Mouse (Mus musculus): ENCODE data around the gene Svbp. TPM values are rescaled to one million over a fixed set of nuclear protein-coding genes. Genes with fewer than 3 reads are reported as not detected.

Svbp gene
- polyA plus RNA-seq, 1 experiment from 2014 or later, result 99.9 TPM

- ATAC-seq, result peak; percentile 41
- H3K27ac ChIP-seq (ENCODE audit: low read length), result no peak overlapping the region
Observed at GRCm38 (mm10) chr4:119223696-119224095, 28.6 kb downstream of the Svbp start.

GRCm38 (mm10) chr4:119224534-119224933, 29.4 kb downstream of the Svbp start:
- DNase-seq (ENCODE audit: low spot score) (no peak), ATAC-seq (no peak)
- no peak overlapping the region for H3K4me3 ChIP-seq (ENCODE audit: low read depth, low read length)
- TF ChIP-seq CTCF (IDR thresholded peaks at IDR 0.05) (no peak), EP300 (IDR thresholded peaks at IDR 0.05) (no peak)
- no peaks in the 10 kb centered on the region for H3K4me1 ChIP-seq (ENCODE audit: insufficient read depth, low read depth, low read length)
- no peak overlapping the region for H3K9ac ChIP-seq (replicated peaks; ENCODE audit: low read depth)
- no peaks in the 10 kb centered on the region for H3K27me3 ChIP-seq (replicated peaks; ENCODE audit: insufficient read depth, low read length)
- H3K36me3 ChIP-seq (ENCODE audit: insufficient read depth, low read length), result peaks cover 29% of the 10 kb centered on the region
- H3K4me2 ChIP-seq (replicated peaks; ENCODE audit: low read depth, low read length), result no peak overlapping the region
- no peaks in the 10 kb centered on the region for H3K9me3 ChIP-seq (ENCODE audit: low read length)
- 92% methylated on average over 3 of the region's 3 CpGs for WGBS
- H3K27ac ChIP-seq (ENCODE audit: low read length), result no peak overlapping the region

More at GRCm38 (mm10) chr4:119223696-119224095, 28.6 kb downstream of the Svbp start:
- peak; percentile 57 for DNase-seq (ENCODE audit: low spot score)
- WGBS, result 77% methylated on average over 1 of the region's 1 CpGs
- Histone ChIP-seq H3K27me3 (replicated peaks; ENCODE audit: insufficient read depth, low read length) (no peaks in the 10 kb centered on the region), H3K9ac (replicated peaks; ENCODE audit: low read depth) (no peak overlapping the region), H3K9me3 (ENCODE audit: low read length) (no peaks in the 10 kb centered on the region), H3K4me1 (ENCODE audit: insufficient read depth, low read depth, low read length) (no peaks in the 10 kb centered on the region), H3K4me2 (replicated peaks; ENCODE audit: low read depth, low read length) (no peak overlapping the region), H3K4me3 (ENCODE audit: low read depth, low read length) (no peak overlapping the region), H3K36me3 (ENCODE audit: insufficient read depth, low read length) (peaks cover 29% of the 10 kb centered on the region)
- TF ChIP-seq EP300 (IDR thresholded peaks at IDR 0.05) (no peak), CTCF (IDR thresholded peaks at IDR 0.05) (peak; percentile 80)

GRCm38 (mm10) chr4:119225719-119226118, 30.6 kb downstream of the Svbp start:
- no peak for DNase-seq (ENCODE audit: low spot score)

GRCm38 (mm10) chr4:119226751-119227150, 31.6 kb downstream of the Svbp start:
- Histone ChIP-seq H3K36me3 (ENCODE audit: insufficient read depth, low read length) (peaks cover 29% of the 10 kb centered on the region), H3K4me2 (replicated peaks; ENCODE audit: low read depth, low read length) (no peak overlapping the region), H3K27ac (ENCODE audit: low read length) (no peak overlapping the region), H3K4me1 (ENCODE audit: insufficient read depth, low read depth, low read length) (no peaks in the 10 kb centered on the region), H3K9ac (replicated peaks; ENCODE audit: low read depth) (no peak overlapping the region), H3K9me3 (ENCODE audit: low read length) (no peaks in the 10 kb centered on the region), H3K4me3 (ENCODE audit: low read depth, low read length) (no peak overlapping the region), H3K27me3 (replicated peaks; ENCODE audit: insufficient read depth, low read length) (no peaks in the 10 kb centered on the region)
- DNase-seq (ENCODE audit: low spot score), result no peak
- no peak for TF ChIP-seq EP300 (IDR thresholded peaks at IDR 0.05)
- TF ChIP-seq CTCF (IDR thresholded peaks at IDR 0.05), result no peak
- ATAC-seq, result no peak
- WGBS, result 92% methylated on average over 11 of the region's 11 CpGs

More at GRCm38 (mm10) chr4:119225719-119226118, 30.6 kb downstream of the Svbp start:
- Histone ChIP-seq H3K4me2 (replicated peaks; ENCODE audit: low read depth, low read length) (no peak overlapping the region), H3K27ac (ENCODE audit: low read length) (no peak overlapping the region), H3K9ac (replicated peaks; ENCODE audit: low read depth) (no peak overlapping the region), H3K4me1 (ENCODE audit: insufficient read depth, low read depth, low read length) (no peaks in the 10 kb centered on the region), H3K36me3 (ENCODE audit: insufficient read depth, low read length) (peaks cover 29% of the 10 kb centered on the region), H3K27me3 (replicated peaks; ENCODE audit: insufficient read depth, low read length) (no peaks in the 10 kb centered on the region), H3K4me3 (ENCODE audit: low read depth, low read length) (no peak overlapping the region), H3K9me3 (ENCODE audit: low read length) (no peaks in the 10 kb centered on the region)
- 90% methylated on average over 9 of the region's 9 CpGs for WGBS
- ATAC-seq, result no peak
- TF ChIP-seq EP300 (IDR thresholded peaks at IDR 0.05) (no peak), CTCF (IDR thresholded peaks at IDR 0.05) (no peak)

DNA sequence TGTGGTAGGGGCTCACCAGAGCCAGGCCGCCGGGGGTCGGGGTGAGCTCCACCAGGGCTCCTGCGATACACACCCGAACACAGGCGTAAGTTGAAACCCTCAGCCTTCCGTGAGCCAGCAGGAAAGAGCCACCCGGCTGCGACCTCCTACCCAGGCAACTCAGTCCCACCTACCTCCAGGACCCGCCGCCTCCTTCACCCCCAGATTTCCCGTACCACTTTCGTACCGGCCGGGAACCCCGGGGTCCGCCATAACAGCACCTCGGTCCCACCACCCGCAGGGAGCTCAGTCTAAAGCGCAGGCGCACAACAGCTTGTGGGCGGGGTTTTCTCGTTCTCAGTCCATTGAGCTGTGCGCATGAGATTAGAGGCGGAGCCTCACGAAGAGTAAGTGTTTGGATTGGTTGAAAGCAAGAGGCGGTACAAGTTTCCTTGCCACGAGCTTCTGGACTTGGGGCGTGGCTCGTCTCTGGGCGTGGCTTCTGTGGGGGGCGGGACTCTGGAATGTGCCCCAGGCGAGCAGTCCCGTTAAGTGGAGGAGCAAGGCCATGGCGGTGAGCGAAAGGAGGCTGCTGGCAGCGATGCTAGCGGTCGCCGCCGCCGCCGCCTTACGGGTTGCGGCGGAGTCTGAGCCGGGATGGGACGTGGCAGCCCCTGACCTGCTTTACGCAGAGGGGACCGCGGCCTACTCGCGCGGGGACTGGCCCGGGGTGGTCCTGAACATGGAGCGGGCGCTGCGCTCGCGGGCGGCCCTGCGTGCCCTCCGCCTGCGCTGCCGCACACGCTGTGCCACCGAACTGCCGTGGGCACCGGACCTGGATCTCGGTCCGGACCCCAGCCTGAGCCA, 37.5 kb downstream of the Svbp start, which contains the start of the genes AU022252 and P3h1:
AU022252 (minus strand) TSS at position 303 of the 846 bp plus-strand sequence.
P3h1 (plus strand) TSS at position 506 of the 846 bp plus-strand sequence.
- H3K36me3 ChIP-seq (ENCODE audit: insufficient read depth, low read length), result peaks cover 3% of the 10 kb centered on the region; the same call in 1 of the 2 replicates
- H3K9me3 ChIP-seq (ENCODE audit: low read length), result no peaks in the 10 kb centered on the region
- H3K9ac ChIP-seq (replicated peaks; ENCODE audit: low read depth), result peak within 1 kb of the TSS; percentile 77
- peak within 1 kb of the TSS; percentile 97 for H3K4me2 ChIP-seq (replicated peaks; ENCODE audit: low read depth, low read length)
- TF ChIP-seq EP300 (IDR thresholded peaks at IDR 0.05) (no peak), CTCF (IDR thresholded peaks at IDR 0.05) (no peak)
- DNase-seq (ENCODE audit: low spot score) (peak; percentile 100), ATAC-seq (peak; percentile 99)
- H3K4me3 ChIP-seq (ENCODE audit: low read depth, low read length), result peak within 1 kb of the TSS; percentile 84
- H3K27ac ChIP-seq (ENCODE audit: low read length), result peak within 1 kb of the TSS; percentile 66
- 2% methylated on average over 57 of the region's 71 CpGs for WGBS
- H3K27me3 ChIP-seq (replicated peaks; ENCODE audit: insufficient read depth, low read length), result no peaks in the 10 kb centered on the region
- peaks cover 6% of the 10 kb centered on the region; the same call in 1 of the 2 replicates for H3K4me1 ChIP-seq (ENCODE audit: insufficient read depth, low read depth, low read length)

DNA sequence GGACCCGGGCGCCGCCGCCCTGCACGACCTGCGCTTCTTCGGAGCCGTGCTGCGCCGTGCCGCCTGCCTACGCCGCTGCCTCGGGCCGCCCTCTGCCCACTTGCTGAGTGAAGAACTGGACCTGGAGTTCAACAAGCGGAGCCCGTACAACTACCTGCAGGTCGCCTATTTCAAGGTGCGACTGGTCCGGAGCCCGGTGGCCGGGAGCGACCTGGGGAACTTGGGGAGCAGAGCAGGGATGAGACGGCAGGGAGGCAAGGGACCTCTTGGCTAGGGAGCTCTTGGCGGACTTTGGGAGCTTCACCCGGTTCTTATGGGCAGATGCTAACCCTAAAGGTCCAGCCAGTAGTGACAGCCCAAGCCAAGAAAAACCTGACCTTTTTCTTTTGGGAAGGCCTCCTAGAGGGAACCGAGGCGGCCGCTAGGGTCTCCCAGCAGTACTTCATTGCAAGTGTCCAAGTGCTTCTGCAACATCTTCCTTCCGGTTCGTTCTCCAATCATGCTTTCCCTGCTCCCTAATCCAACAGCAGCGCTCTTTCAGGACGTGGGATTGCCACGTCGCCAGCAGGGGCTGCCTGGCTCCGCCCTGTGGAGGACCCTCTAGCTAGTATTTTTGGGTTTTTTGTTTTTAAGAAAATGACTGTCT, 38.3 kb downstream of the Svbp start:
- ATAC-seq, result peak; percentile 39
- TF ChIP-seq CTCF (IDR thresholded peaks at IDR 0.05) (peak; percentile 44), EP300 (IDR thresholded peaks at IDR 0.05) (no peak)
- peak; percentile 76 for DNase-seq (ENCODE audit: low spot score)
- peaks cover 6% of the 10 kb centered on the region; the same call in 1 of the 2 replicates for H3K4me1 ChIP-seq (ENCODE audit: insufficient read depth, low read depth, low read length)
- peak overlapping the region; percentile 66 for H3K9ac ChIP-seq (replicated peaks; ENCODE audit: low read depth)
- 0 out of 2 replicates have a peak, but pooled peaks cover under 1% of the 10 kb centered on the region for H3K36me3 ChIP-seq (ENCODE audit: insufficient read depth, low read length)
- peak overlapping the region; percentile 66 for H3K27ac ChIP-seq (ENCODE audit: low read length)
- H3K27me3 ChIP-seq (replicated peaks; ENCODE audit: insufficient read depth, low read length), result no peaks in the 10 kb centered on the region
- no peaks in the 10 kb centered on the region for H3K9me3 ChIP-seq (ENCODE audit: low read length)
- H3K4me3 ChIP-seq (ENCODE audit: low read depth, low read length), result peak overlapping the region; percentile 84
- H3K4me2 ChIP-seq (replicated peaks; ENCODE audit: low read depth, low read length), result peak overlapping the region; percentile 97
- under 1% methylated on average over 36 of the region's 36 CpGs for WGBS
